Mouse (Mus musculus): ENCODE measurements at regions not wholly inside any gene's neighbourhood (a gene's known extent, or its start where the extent isn't known, plus 50 kb on each side); places are given as distances from the start of the nearest gene placed in this dataset.
"Not testable (repeated sequence)": the region's sequence is repeated elsewhere in the genome, so short reads cannot be mapped to it uniquely, and the experiment has no call there.

DNA sequence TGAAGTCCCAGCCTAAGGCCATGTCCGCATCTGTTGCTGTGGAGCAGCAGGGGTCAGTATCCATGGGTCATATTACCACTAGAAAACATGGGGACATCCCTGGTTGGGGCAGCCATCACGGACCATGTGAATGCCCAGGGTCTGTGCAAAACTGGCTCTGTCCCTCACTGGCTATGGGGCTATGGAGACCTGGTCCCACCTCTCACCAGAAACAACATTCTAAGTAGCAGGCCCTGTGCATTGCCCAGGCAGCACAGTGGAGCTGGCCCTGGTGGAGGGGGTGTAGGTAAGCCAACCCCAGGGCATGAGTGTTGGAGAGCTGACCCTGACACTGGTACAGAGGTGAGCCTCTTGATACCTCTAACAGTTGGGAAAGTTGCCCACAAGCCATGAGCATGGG, 213.7 kb downstream of the Macc1 start:
- no peak overlapping the region for H3K4me3 ChIP-seq (ENCODE audit: low read depth, low read length)
- no peaks in the 10 kb centered on the region for H3K9me3 ChIP-seq (ENCODE audit: control insufficient read depth, low read length)
- H3K27me3 ChIP-seq (ENCODE audit: control insufficient read depth, insufficient read depth, low read length) = no peaks in the 10 kb centered on the region
- no peaks in the 10 kb centered on the region for H3K4me1 ChIP-seq (ENCODE audit: control insufficient read depth, insufficient read depth, low read length)
- ATAC-seq (ENCODE audit: insufficient number of reproducible peaks, low FRiP score, low TSS enrichment, low read depth) (no peak), DNase-seq (ENCODE audit: low spot score) (no peak)
- H3K4me2 ChIP-seq (ENCODE audit: low read depth, severe bottlenecking) = no peak overlapping the region
- no peak overlapping the region for H3K9ac ChIP-seq (ENCODE audit: low read length)
- no peaks in the 10 kb centered on the region for H3K36me3 ChIP-seq (ENCODE audit: control insufficient read depth, insufficient read depth, low read length)
- no peak overlapping the region for H3K27ac ChIP-seq (replicated peaks; ENCODE audit: low read depth, low read length)
- 75% methylated on average over 2 of the region's 2 CpGs for WGBS

GRCm38 (mm10) chr12:119548376-119548775, 234.3 kb downstream of the Macc1 start:
- WGBS = 85% methylated on average over 2 of the region's 2 CpGs

DNA sequence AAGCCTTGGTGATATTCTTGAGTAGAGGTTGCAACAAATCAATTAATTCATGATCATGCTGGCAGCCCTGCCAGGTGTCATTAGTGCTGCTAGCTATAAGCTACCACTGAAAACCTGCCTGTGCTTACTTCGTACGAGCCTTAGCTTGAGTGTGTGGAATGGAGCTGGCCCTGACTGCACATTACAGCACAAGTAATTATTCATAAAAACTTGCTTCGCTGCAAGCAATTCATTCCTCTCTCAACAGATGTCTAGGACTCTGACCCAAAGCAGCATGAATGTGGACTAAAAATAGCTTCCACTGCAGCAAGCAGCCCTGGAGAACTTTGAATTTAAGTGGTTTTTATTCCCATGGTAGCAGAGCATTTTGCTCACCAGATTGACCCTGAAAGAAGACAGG, 262.6 kb downstream of the Macc1 start:
- Histone ChIP-seq H3K9me3 (ENCODE audit: control insufficient read depth, low read length) (peaks cover 3% of the 10 kb centered on the region), H3K27me3 (ENCODE audit: control insufficient read depth, insufficient read depth, low read length) (no peaks in the 10 kb centered on the region), H3K4me3 (ENCODE audit: low read depth, low read length) (no peak overlapping the region), H3K9ac (ENCODE audit: low read length) (no peak overlapping the region), H3K36me3 (ENCODE audit: control insufficient read depth, insufficient read depth, low read length) (no peaks in the 10 kb centered on the region), H3K4me1 (ENCODE audit: control insufficient read depth, insufficient read depth, low read length) (no peaks in the 10 kb centered on the region), H3K27ac (replicated peaks; ENCODE audit: low read depth, low read length) (no peak overlapping the region), H3K4me2 (ENCODE audit: low read depth, severe bottlenecking) (no peak overlapping the region)
- 42% methylated on average over 3 of the region's 3 CpGs for WGBS
- DNase-seq (ENCODE audit: low spot score) (no peak), ATAC-seq (ENCODE audit: insufficient number of reproducible peaks, low FRiP score, low TSS enrichment, low read depth) (peak; percentile 78; the same call in 1 of the 2 replicates)

More at GRCm38 (mm10) chr12:119548376-119548775, 234.3 kb downstream of the Macc1 start:
- H3K4me1 ChIP-seq (ENCODE audit: control insufficient read depth, insufficient read depth, low read length); ATAC-seq (ENCODE audit: insufficient number of reproducible peaks, low FRiP score, low TSS enrichment, low read depth); H3K9ac ChIP-seq (ENCODE audit: low read length); H3K27ac ChIP-seq (replicated peaks; ENCODE audit: low read depth, low read length); H3K27me3 ChIP-seq (ENCODE audit: control insufficient read depth, insufficient read depth, low read length); H3K4me2 ChIP-seq (ENCODE audit: low read depth, severe bottlenecking); H3K9me3 ChIP-seq (ENCODE audit: control insufficient read depth, low read length); H3K4me3 ChIP-seq (ENCODE audit: low read depth, low read length); H3K36me3 ChIP-seq (ENCODE audit: control insufficient read depth, insufficient read depth, low read length); DNase-seq (ENCODE audit: low spot score): not testable (repeated sequence)

- Histone ChIP-seq H3K27me3 (ENCODE audit: control insufficient read depth, insufficient read depth, low read length) (no peaks in the 10 kb centered on the region), H3K27ac (replicated peaks; ENCODE audit: low read depth, low read length) (no peak overlapping the region), H3K36me3 (ENCODE audit: control insufficient read depth, insufficient read depth, low read length) (no peaks in the 10 kb centered on the region), H3K9me3 (ENCODE audit: control insufficient read depth, low read length) (peaks cover 2% of the 10 kb centered on the region), H3K4me3 (ENCODE audit: low read depth, low read length) (no peak overlapping the region), H3K4me1 (ENCODE audit: control insufficient read depth, insufficient read depth, low read length) (no peaks in the 10 kb centered on the region), H3K9ac (ENCODE audit: low read length) (no peak overlapping the region), H3K4me2 (ENCODE audit: low read depth, severe bottlenecking) (no peak overlapping the region)
- DNase-seq (ENCODE audit: low spot score) = no peak
- no peak for ATAC-seq (ENCODE audit: insufficient number of reproducible peaks, low FRiP score, low TSS enrichment, low read depth)
Measured at GRCm38 (mm10) chr12:119577280-119577679, 263.2 kb downstream of the Macc1 start.

DNA sequence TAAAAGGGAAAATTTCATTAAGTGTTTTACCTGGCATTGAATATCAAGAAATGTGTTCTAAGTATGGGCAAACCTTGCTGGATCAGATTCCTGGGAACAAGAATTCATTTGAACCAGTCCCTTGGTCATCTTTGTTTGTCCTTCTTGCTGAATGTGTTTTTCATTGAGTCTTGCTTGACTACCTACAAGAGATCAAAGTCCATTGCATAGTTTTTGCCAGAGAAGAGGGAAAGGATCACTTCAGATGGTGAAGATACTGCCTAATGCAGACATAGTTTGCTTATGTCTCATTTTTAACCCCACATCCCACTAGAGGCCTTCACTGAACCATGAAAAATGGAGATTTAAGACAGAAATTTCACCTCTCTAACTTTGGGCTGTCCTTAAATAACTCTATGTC, 287.3 kb downstream of the Macc1 start:
- no peak for DNase-seq (ENCODE audit: low spot score)
- Histone ChIP-seq H3K27ac (replicated peaks; ENCODE audit: low read depth, low read length) (no peak overlapping the region), H3K4me1 (ENCODE audit: control insufficient read depth, insufficient read depth, low read length) (no peaks in the 10 kb centered on the region), H3K9ac (ENCODE audit: low read length) (no peak overlapping the region), H3K36me3 (ENCODE audit: control insufficient read depth, insufficient read depth, low read length) (no peaks in the 10 kb centered on the region), H3K9me3 (ENCODE audit: control insufficient read depth, low read length) (no peaks in the 10 kb centered on the region), H3K27me3 (ENCODE audit: control insufficient read depth, insufficient read depth, low read length) (no peaks in the 10 kb centered on the region), H3K4me3 (ENCODE audit: low read depth, low read length) (no peak overlapping the region), H3K4me2 (ENCODE audit: low read depth, severe bottlenecking) (no peak overlapping the region)
- no peak for ATAC-seq (ENCODE audit: insufficient number of reproducible peaks, low FRiP score, low TSS enrichment, low read depth)

GRCm38 (mm10) chr12:119624238-119624637, 310.2 kb downstream of the Macc1 start:
- no peak overlapping the region for H3K9ac ChIP-seq (ENCODE audit: low read length)
- 78% methylated on average over 1 of the region's 1 CpGs for WGBS

GRCm38 (mm10) chr12:119655366-119655765, 290.3 kb upstream of the Tmem196 start:
- Histone ChIP-seq H3K27me3 (ENCODE audit: control insufficient read depth, insufficient read depth, low read length) (no peaks in the 10 kb centered on the region), H3K9me3 (ENCODE audit: control insufficient read depth, low read length) (no peaks in the 10 kb centered on the region), H3K4me2 (ENCODE audit: low read depth, severe bottlenecking) (no peak overlapping the region), H3K9ac (ENCODE audit: low read length) (no peak overlapping the region), H3K36me3 (ENCODE audit: control insufficient read depth, insufficient read depth, low read length) (no peaks in the 10 kb centered on the region), H3K4me3 (ENCODE audit: low read depth, low read length) (no peak overlapping the region), H3K27ac (replicated peaks; ENCODE audit: low read depth, low read length) (no peak overlapping the region), H3K4me1 (ENCODE audit: control insufficient read depth, insufficient read depth, low read length) (no peaks in the 10 kb centered on the region)
- ATAC-seq (ENCODE audit: insufficient number of reproducible peaks, low FRiP score, low TSS enrichment, low read depth) = no peak
- WGBS = 86% methylated on average over 2 of the region's 2 CpGs
- no peak for DNase-seq (ENCODE audit: low spot score)

More at GRCm38 (mm10) chr12:119624238-119624637, 310.2 kb downstream of the Macc1 start:
- Histone ChIP-seq H3K36me3 (ENCODE audit: control insufficient read depth, insufficient read depth, low read length) (no peaks in the 10 kb centered on the region), H3K27me3 (ENCODE audit: control insufficient read depth, insufficient read depth, low read length) (no peaks in the 10 kb centered on the region), H3K4me2 (ENCODE audit: low read depth, severe bottlenecking) (no peak overlapping the region), H3K9me3 (ENCODE audit: control insufficient read depth, low read length) (no peaks in the 10 kb centered on the region), H3K27ac (replicated peaks; ENCODE audit: low read depth, low read length) (no peak overlapping the region), H3K4me1 (ENCODE audit: control insufficient read depth, insufficient read depth, low read length) (no peaks in the 10 kb centered on the region), H3K4me3 (ENCODE audit: low read depth, low read length) (no peak overlapping the region)
- DNase-seq (ENCODE audit: low spot score) (no peak), ATAC-seq (ENCODE audit: insufficient number of reproducible peaks, low FRiP score, low TSS enrichment, low read depth) (no peak)

Measured in limb, embryonic 11.5 days (tissue).